Mouse (Mus musculus) ovary, adult 10 weeks (tissue): ENCODE data around the gene Olfr71. TPM values are rescaled to one million over a fixed set of nuclear protein-coding genes. Genes with fewer than 3 reads are reported as not detected.

Experiments
- polyA plus RNA-seq: library from polyadenylated mRNA; stranded (reverse); fragments of 350-450 nt; fragmentation: Illumina TruSeq; extraction: RNeasy Lipid Tissue Mini Kit (QIAGEN cat#74804); gene quantifications from one replicate; pipeline ENCODE4 v1.2.3, GENCODE M21; 2014

The Olfr71 gene
- polyA plus RNA-seq: not detected

DNA sequence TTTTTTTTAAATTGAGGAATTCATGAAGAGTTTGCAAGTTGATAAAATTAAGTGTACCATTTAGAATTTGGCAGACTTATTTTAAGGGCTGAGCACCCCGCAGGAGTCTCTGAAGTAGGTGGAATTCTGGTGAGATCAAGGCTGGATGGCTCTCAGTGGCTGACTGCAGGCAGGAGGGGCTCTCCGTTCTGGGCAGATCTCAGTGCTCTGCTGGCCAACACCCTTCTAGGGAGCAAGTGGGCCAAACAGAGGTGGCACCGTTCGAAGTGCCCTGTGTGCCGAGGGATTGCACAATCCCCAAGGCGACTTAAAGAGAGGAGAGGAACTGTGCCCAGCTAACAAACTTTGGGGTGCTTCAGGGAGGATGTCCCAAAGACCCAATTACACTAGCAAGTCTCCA, at the start of gene Olfr71:
Gene Olfr71 (minus strand): TSS at position 387 of the 400 bp plus-strand sequence.

DNA sequence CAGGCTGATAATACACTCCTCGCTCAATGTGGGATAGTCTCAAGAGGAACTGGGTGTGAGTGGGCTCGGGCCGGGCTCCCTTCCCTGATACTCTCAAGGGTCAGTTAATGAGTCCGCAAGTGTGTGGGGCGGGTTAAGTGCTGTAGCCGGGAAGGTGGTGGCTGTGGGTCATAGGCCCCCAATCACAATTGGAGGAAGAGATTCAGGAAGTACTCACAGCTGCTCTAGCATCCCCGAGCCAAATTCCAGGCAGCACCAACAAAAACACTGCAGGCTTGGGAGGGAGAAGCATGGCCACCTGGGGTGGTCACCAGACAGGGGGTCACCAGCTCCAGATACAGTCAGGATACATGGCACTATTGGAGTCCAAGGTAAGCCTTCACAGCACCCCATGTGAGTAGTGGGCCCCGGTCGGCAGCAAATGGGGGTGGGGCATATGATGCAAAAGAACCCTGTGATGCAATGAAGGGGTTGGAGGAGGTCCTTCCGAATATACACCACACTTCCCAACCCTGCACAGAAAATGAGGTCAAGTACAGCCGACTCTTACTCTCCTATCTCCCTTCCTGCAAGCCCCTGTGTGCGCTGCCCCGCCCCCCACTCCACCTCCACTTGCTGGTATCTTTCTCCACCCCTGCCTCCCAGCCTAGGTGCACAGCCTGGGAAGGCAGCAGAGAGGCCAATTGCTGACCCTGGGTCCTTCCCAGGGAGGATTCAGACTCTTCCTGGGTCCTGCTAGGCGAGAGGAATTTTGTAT, 19.9 kb upstream of the Olfr71 start, which contains the start of gene Spaar:
Gene Spaar (plus strand): TSS at position 241 of the 757 bp plus-strand sequence.

DNA sequence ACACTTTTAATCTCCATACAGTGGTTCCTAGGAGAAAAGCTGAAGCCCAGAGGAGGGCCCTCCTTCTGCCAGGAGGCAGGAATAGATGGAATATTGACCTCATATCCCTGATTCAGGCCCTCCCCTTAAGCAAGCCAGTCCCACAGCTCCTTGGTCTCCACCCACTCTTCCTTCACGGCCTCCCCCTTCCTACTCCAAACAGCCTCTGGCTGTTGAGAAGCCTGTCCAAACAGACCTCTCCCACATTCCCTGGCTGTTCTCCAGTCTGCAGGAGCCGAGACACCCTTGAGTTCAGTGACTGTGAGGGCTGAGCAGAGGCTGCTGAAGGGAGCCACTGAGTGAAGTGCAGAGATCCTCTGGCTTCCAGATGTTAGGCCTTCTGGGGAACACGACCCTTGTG, 16.9 kb upstream of the Olfr71 start, which contains the start of gene Hrct1:
Gene Hrct1 (plus strand): TSS at position 194 of the 400 bp plus-strand sequence.

DNA sequence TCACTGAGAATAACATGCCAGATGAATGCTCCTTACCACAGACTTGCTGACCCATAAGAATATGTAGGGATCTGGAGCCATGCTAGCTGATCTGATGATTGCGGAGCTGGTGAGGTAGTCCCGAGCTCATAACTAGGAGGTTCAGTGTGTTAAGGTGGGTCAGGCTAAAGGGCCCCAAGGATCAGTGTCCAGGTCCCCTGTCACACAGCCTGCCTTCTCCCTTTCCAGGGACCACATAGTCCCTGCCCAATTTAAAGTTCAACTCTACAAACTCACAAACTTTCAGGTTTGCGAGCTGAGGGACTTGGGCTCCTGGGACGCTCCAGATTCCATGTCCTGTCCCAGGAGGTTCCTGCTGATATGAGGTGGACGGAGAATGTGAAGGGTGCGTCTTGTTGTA, 9.3 kb downstream of the Olfr71 start, which contains the start of gene Olfr70:
Gene Olfr70 (minus strand): TSS at position 101 of the 400 bp plus-strand sequence.

DNA sequence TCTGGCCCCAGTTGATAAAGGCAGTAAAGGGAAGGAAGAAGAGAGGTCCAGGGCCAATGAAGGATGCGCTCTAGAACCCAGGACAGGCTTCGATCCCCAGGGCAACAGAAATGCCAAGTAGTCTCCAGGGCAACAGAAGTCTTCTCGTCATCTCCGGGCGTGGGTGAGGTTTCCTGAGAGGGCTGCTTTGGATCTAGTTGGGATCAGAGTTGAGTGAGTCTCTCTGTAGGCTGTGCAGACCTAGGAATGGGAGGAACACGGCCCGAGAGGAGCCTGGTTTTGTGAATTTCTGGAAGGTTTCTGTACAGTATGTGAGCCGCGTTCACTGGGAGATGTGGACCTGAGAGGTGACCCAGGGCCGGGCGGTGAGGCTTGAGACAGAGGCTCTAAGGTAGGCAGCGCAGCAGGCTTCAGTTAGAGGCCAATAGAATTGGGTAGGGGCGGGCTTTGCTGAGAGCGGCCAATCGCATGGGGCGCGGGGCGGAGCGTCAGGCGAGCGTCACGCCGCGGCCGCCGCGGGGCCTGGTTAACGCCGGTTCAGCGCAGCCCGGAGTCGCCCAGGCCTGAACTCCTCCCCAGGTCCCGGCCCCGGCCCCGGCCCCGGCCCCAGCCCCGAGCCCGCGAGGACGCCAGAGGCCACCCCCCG, 41.1 kb downstream of the Olfr71 start, which contains the start of the genes Tmem8b and Fam221b:
Gene Tmem8b (plus strand): TSS at position 190 of the 646 bp plus-strand sequence.
Gene Fam221b (minus strand): TSS at position 364 of the 646 bp plus-strand sequence.

DNA sequence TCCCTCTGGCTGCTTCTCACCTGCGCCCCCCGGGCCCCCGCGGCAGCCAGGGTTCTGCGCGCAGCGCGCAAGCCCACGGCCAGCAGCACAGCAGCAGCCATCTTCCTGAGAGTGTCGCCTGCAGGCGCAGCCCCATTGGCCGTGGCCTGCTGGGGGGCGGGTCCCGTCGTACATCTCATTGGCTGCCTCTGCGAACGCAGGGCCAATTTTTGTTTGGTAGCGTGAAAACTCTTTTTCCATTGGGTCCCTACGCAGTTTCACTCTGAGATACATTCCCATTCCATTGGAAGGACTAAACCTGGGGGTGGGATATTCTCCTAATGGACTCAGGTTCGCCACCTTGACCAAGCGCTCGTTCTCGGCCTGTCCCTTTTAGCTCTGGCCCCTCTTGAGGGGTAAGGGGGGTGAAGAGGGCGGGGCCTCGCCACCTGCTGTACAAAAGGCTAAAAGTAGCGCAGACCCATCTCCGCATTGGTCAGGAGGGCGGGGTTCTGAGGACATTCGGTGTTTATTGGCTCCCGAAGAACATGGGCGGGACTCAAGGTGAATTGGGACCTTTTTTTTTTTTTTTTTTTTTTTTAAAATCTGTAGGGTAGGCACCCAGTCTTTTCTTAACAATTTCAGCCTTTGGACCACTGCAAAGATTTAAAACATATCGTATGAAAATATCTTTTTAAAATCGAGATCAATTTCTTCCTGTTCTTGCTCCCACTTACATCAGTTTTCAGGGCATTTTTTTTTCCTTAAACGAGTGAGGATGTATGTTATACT, 53.5 kb downstream of the Olfr71 start, which contains the start of gene Hint2:
Gene Hint2 (minus strand): TSS at position 128 of the 771 bp plus-strand sequence.

Other genes with a start within 250 kb of the Olfr71 start
- gene Sit1, start 226.5 kb downstream of the Olfr71 start, polyA plus RNA-seq: not detected
- gene Ccdc107, start 217.4 kb downstream of the Olfr71 start, polyA plus RNA-seq: 2.1 TPM
- 6.7 TPM for gene Arhgef39, start 210.6 kb downstream of the Olfr71 start, polyA plus RNA-seq
- 2.3 TPM for gene Car9, start 203.3 kb downstream of the Olfr71 start, polyA plus RNA-seq
- 58.0 TPM for gene Tpm2, start 186.5 kb downstream of the Olfr71 start, polyA plus RNA-seq
- 10.5 TPM for gene Creb3, start 147.9 kb downstream of the Olfr71 start, polyA plus RNA-seq
- gene Tln1, start 147.6 kb downstream of the Olfr71 start, polyA plus RNA-seq: 291 TPM
- 3.4 TPM for gene Rgp1, start 131.5 kb downstream of the Olfr71 start, polyA plus RNA-seq
- gene Gba2, start 131.4 kb downstream of the Olfr71 start, polyA plus RNA-seq: 2.5 TPM
- not detected for gene Msmp, start 125.8 kb downstream of the Olfr71 start, polyA plus RNA-seq
- gene Npr2, start 78.3 kb downstream of the Olfr71 start, polyA plus RNA-seq: 21.7 TPM
- gene Spag8, start 56.7 kb downstream of the Olfr71 start, polyA plus RNA-seq: not detected
- gene Hint2, start 53.8 kb downstream of the Olfr71 start, polyA plus RNA-seq: 2.4 TPM
- 5.4 TPM for gene Tmem8b, start 41.3 kb downstream of the Olfr71 start, polyA plus RNA-seq
- gene Fam221b, start 41.1 kb downstream of the Olfr71 start, polyA plus RNA-seq: 0.14 TPM
- gene Olfr70, start 9.4 kb downstream of the Olfr71 start, polyA plus RNA-seq: not detected
- gene Hrct1, start 16.9 kb upstream of the Olfr71 start, polyA plus RNA-seq: not detected
- gene Spaar, start 19.8 kb upstream of the Olfr71 start, polyA plus RNA-seq: 0.37 TPM
- gene Olfr159, start 60.8 kb upstream of the Olfr71 start, polyA plus RNA-seq: not detected
- not detected for gene Olfr156, start 113.6 kb upstream of the Olfr71 start, polyA plus RNA-seq
- gene Olfr157, start 129.9 kb upstream of the Olfr71 start, polyA plus RNA-seq: not detected
- gene Olfr155, start 141.3 kb upstream of the Olfr71 start, polyA plus RNA-seq: not detected
- gene Reck, start 165.3 kb upstream of the Olfr71 start, polyA plus RNA-seq: 33.6 TPM
- gene Glipr2, start 247.1 kb upstream of the Olfr71 start, polyA plus RNA-seq: 22.4 TPM